Mouse (Mus musculus): Measurements from ENCODE around the gene Klhdc7b.

GRCm38 (mm10) chr15:89398146-89398545, 13.4 kb downstream of the Klhdc7b start:
- no peak for TF ChIP-seq EP300 (IDR thresholded peaks at IDR 0.05; ENCODE audit: low read length)
- no peak for TF ChIP-seq MAZ (IDR thresholded peaks at IDR 0.05; ENCODE audit: low read depth, low read length)
- no peak for TF ChIP-seq CTCF (conservative IDR thresholded peaks at IDR 0.05 in 1 of 2, IDR thresholded peaks at IDR 0.05 in 1 of 2; ENCODE audit: low read depth in 2 of 2, low read length in 2 of 2)
- no peak for TF ChIP-seq RAD21 (IDR thresholded peaks at IDR 0.05; ENCODE audit: low read depth, low read length)
- no peak for TF ChIP-seq JUND (conservative IDR thresholded peaks at IDR 0.05; ENCODE audit: low read depth, low read length)
- TF ChIP-seq KAT2A (IDR thresholded peaks at IDR 0.05; ENCODE audit: insufficient replicate concordance, low read length): no peak
- no peak for TF ChIP-seq POLR2A (IDR thresholded peaks at IDR 0.05; ENCODE audit: low read depth, low read length)
